ENCODE assay signal across 23 mouse cellular contexts in the genomic region with DNA sequence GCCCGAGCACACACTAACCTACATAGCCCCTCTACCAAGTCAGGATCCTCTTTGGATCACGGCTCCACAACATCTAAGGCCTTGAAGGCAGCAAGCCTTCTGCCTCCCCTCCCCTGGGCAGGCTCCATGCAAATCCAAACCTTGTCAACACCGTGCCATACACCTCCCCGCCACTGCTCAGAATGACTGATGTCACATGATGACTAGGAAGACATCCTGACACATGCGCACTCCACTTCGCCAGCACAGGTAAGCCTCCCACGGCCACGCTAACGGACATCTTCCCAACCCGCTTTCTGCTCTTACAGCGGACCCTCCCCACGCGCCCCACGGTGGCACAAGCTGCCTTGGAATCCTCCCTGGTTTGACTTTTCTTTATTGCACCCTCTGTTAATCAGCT. TPM values are rescaled to one million over a fixed set of nuclear protein-coding genes. Genes with fewer than 3 reads are reported as not detected.
A peak's percentile ranks its signal among the peaks of the same experiment; 100 is the strongest.
DNase-seq lines count a peak whose midpoint lies in the region; ATAC-seq lines count a peak whose summit lies in the region.
"Had no signal": no experiment of that assay in that cellular context is flagged by ENCODE, and none has a peak within 500 bp of the region (broad histone marks: within the 10 kb centered on the region; RNA-seq: fewer than 3 reads in every experiment).

No protein-coding gene starts in this region.

- H3K27me3 ChIP-seq in embryonic facial prominence, embryonic 15.5 days = no peaks in the 10 kb centered on the region
- H3K27me3 ChIP-seq in embryonic facial prominence, embryonic 10.5 days (replicated peaks; ENCODE audit: low read depth, poor library complexity, severe bottlenecking) = no peaks in the 10 kb centered on the region
- no peaks in the 10 kb centered on the region for H3K27me3 ChIP-seq in midbrain, embryonic 11.5 days (ENCODE audit: control insufficient read depth, insufficient read depth, low read length)
- H3K27me3 ChIP-seq in midbrain, embryonic 10.5 days (ENCODE audit: low read depth, poor library complexity, severe bottlenecking) = no peaks in the 10 kb centered on the region
- H3K27me3 ChIP-seq: embryonic facial prominence, embryonic 13.5 days; heart, embryonic 13.5 days; hindbrain, embryonic 13.5 days had no signal

- 95% methylated on average over 14 of the region's 14 CpGs for WGBS in embryonic facial prominence, embryonic 15.5 days
- WGBS in embryonic facial prominence, embryonic 10.5 days = 95% methylated on average over 14 of the region's 14 CpGs
- 93% methylated on average over 14 of the region's 14 CpGs for WGBS in midbrain, embryonic 11.5 days
- 94% methylated on average over 14 of the region's 14 CpGs for WGBS in midbrain, embryonic 10.5 days

- no peaks in the 10 kb centered on the region; the same call in 1 of the 2 replicates for H3K9me3 ChIP-seq in embryonic facial prominence, embryonic 15.5 days (replicated peaks)
- H3K9me3 ChIP-seq in embryonic facial prominence, embryonic 10.5 days = peaks cover 2% of the 10 kb centered on the region; the same call in 1 of the 2 replicates
- peaks cover 3% of the 10 kb centered on the region; the same call in 1 of the 2 replicates for H3K9me3 ChIP-seq in midbrain, embryonic 11.5 days (ENCODE audit: control insufficient read depth, low read length)
- no peaks in the 10 kb centered on the region; the same call in 1 of the 2 replicates for H3K9me3 ChIP-seq in midbrain, embryonic 10.5 days (replicated peaks)
- H3K9me3 ChIP-seq: embryonic facial prominence, embryonic 13.5 days; heart, embryonic 13.5 days; hindbrain, embryonic 13.5 days had no signal

- ATAC-seq in embryonic facial prominence, embryonic 15.5 days (ENCODE audit: insufficient number of reproducible peaks, low FRiP score, low TSS enrichment, low read depth) = peak; percentile 19; the same call in 1 of the 2 replicates
- peak; percentile 40; the same call in 1 of the 2 replicates for ATAC-seq in midbrain, embryonic 11.5 days (ENCODE audit: low FRiP score)
- ATAC-seq: CD4-positive, CD25-positive, alpha-beta regulatory T cell, adult 4 months; forebrain, postnatal 0 days; hindbrain, postnatal 0 days had no signal

- H3K4me3 ChIP-seq in embryonic facial prominence, embryonic 15.5 days (replicated peaks) = no peak overlapping the region
- no peak overlapping the region for H3K4me3 ChIP-seq in embryonic facial prominence, embryonic 10.5 days
- no peak overlapping the region for H3K4me3 ChIP-seq in midbrain, embryonic 11.5 days (ENCODE audit: low read depth, low read length)
- H3K4me3 ChIP-seq in midbrain, embryonic 10.5 days = no peak overlapping the region
- H3K4me3 ChIP-seq: embryonic facial prominence, embryonic 13.5 days; heart, embryonic 13.5 days; hindbrain, embryonic 13.5 days had no signal

- H3K4me2 ChIP-seq in embryonic facial prominence, embryonic 15.5 days (replicated peaks) = no peak overlapping the region
- no peak overlapping the region for H3K4me2 ChIP-seq in midbrain, embryonic 11.5 days
- H3K4me2 ChIP-seq: embryonic facial prominence, embryonic 13.5 days; heart, embryonic 13.5 days; hindbrain, embryonic 13.5 days had no signal

- no peaks in the 10 kb centered on the region for H3K4me1 ChIP-seq in embryonic facial prominence, embryonic 15.5 days
- H3K4me1 ChIP-seq in embryonic facial prominence, embryonic 10.5 days = no peaks in the 10 kb centered on the region
- no peaks in the 10 kb centered on the region for H3K4me1 ChIP-seq in midbrain, embryonic 11.5 days (ENCODE audit: control insufficient read depth, insufficient read depth, low read length)
- H3K4me1 ChIP-seq in midbrain, embryonic 10.5 days = no peaks in the 10 kb centered on the region
- H3K4me1 ChIP-seq: embryonic facial prominence, embryonic 13.5 days; hindbrain, embryonic 13.5 days had no signal

- H3K27ac ChIP-seq in embryonic facial prominence, embryonic 15.5 days (replicated peaks) = no peak overlapping the region
- no peak overlapping the region for H3K27ac ChIP-seq in embryonic facial prominence, embryonic 10.5 days (replicated peaks)
- H3K27ac ChIP-seq in midbrain, embryonic 11.5 days (ENCODE audit: low read depth, low read length) = no peak overlapping the region
- H3K27ac ChIP-seq in midbrain, embryonic 10.5 days (replicated peaks) = no peak overlapping the region
- H3K27ac ChIP-seq: embryonic facial prominence, embryonic 13.5 days; heart, embryonic 13.5 days; hindbrain, embryonic 13.5 days; hindbrain, postnatal 0 days had no signal

- DNase-seq in embryonic facial prominence, embryonic 10.5 days (ENCODE audit: low spot score) = no peak
- DNase-seq in midbrain, embryonic 11.5 days (ENCODE audit: low spot score, missing footprints) = no peak
- no peak for DNase-seq in midbrain, embryonic 10.5 days (ENCODE audit: low spot score)
- DNase-seq in ES-CJ7 (ENCODE audit: low read depth, low spot score) (peak; percentile 93), ZHBTc4 (ENCODE audit: low read depth, low spot score) (peak; percentile 91)
- DNase-seq in adrenal gland, postnatal 25 days = no peak
- DNase-seq in urinary bladder, postnatal 25 days (ENCODE audit: low spot score) = no peak
- DNase-seq: adrenal gland, adult 2 months; adrenal gland, postnatal 36 days; B cell, adult 2 months; cerebellum, adult 11 months; cerebellum, adult 8-10 months; cerebellum, postnatal 25 days; forebrain, postnatal 0 days; gastrocnemius, postnatal 14 days; heart, postnatal 36 days; kidney, adult 11 months had no signal

- peaks cover 25% of the 10 kb centered on the region for H3K36me3 ChIP-seq in embryonic facial prominence, embryonic 15.5 days
- peaks cover 80% of the 10 kb centered on the region for H3K36me3 ChIP-seq in embryonic facial prominence, embryonic 10.5 days (replicated peaks)
- peaks cover 11% of the 10 kb centered on the region for H3K36me3 ChIP-seq in midbrain, embryonic 11.5 days (ENCODE audit: control insufficient read depth, insufficient read depth, low read length)
- peaks cover 78% of the 10 kb centered on the region for H3K36me3 ChIP-seq in midbrain, embryonic 10.5 days

- no peak overlapping the region for H3K9ac ChIP-seq in embryonic facial prominence, embryonic 15.5 days
- H3K9ac ChIP-seq in midbrain, embryonic 11.5 days (ENCODE audit: low read length) = no peak overlapping the region
- H3K9ac ChIP-seq: embryonic facial prominence, embryonic 13.5 days; forebrain, postnatal 0 days; heart, embryonic 13.5 days; hindbrain, embryonic 13.5 days had no signal

RNA-seq across cellular contexts. Expression of a gene that starts 31.8 kb away (rescaled TPM):
- polyA plus RNA-seq in embryonic facial prominence, embryonic 15.5 days (2015; fragmentation: Nextera tagmentation; extraction: Ambion mirVana) = 30.3 and 30.5 TPM in 2 replicates
- polyA plus RNA-seq in embryonic facial prominence, embryonic 10.5 days (2016; fragmentation: Nextera tagmentation; extraction: Ambion mirVana) = 54.6 and 55.5 TPM in 2 replicates
- polyA plus RNA-seq in midbrain, embryonic 11.5 days (2014; fragmentation: Nextera tagmentation; extraction: Ambion mirVana) = 55.0 and 57.7 TPM in 2 replicates
- polyA plus RNA-seq in midbrain, embryonic 10.5 days (2016; fragmentation: Nextera tagmentation; extraction: Ambion mirVana) = 57.6 and 59.1 TPM in 2 replicates
- total RNA-seq in adrenal gland, postnatal 25 days (2021) = 7.4 and 8.0 TPM in 2 replicates

Comparison
In these comparisons a context has a peak if more than half of its experiments do, and no peak if none do; other contexts are left out.
1. DNase-seq: peak in ES-CJ7 (single experiment) and ZHBTc4 (single experiment); none in embryonic facial prominence, embryonic 10.5 days (single experiment), midbrain, embryonic 11.5 days (single experiment), midbrain, embryonic 10.5 days (single experiment), adrenal gland, postnatal 25 days (single experiment) and urinary bladder, postnatal 25 days (single experiment).